Mouse (Mus musculus): ENCODE measurements around the gene Carhsp1.

The Carhsp1 gene

DNA sequence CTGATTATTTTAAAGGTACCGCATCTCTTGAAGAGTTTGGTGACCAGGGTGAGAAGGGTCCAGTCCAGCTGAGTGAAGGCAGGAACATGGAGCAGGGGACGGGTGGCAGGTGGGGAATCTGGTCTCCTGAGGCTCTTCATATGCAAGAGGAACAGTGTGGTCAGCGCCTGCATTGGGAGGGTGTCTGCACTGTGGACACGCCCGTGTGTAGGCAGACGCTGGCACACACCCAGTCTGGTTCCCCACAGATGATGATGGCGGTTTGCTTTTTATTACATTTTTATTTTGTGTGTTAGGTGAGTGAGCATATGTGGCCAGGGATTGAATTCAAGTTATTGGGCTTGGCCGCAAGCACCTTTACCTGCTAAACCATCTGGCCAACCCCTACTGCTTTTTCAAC is 3.6 kb upstream of the Carhsp1 start:
- DNase-seq (ENCODE audit: low spot score), result no peak

DNA sequence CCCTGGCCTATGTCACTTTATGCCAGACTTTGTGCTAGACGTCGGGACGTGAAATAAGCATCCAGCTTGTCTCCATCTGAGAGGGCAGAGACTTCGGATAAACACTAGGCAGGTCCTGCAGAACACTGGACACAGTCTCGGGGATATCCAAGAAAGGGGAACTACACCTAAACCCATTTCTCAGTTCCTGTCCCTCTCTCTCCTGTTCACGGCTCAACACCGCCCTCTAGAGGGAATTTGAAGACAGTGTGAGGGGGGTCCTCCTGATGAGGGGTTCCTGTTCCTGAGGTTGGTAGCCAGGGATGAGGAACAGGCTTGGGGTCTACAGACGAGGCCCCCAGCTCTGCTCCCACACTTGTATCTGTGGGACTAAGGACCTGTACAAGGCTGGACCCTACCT is 2.2 kb upstream of the Carhsp1 start:
- DNase-seq (ENCODE audit: low spot score), result no peak

DNA sequence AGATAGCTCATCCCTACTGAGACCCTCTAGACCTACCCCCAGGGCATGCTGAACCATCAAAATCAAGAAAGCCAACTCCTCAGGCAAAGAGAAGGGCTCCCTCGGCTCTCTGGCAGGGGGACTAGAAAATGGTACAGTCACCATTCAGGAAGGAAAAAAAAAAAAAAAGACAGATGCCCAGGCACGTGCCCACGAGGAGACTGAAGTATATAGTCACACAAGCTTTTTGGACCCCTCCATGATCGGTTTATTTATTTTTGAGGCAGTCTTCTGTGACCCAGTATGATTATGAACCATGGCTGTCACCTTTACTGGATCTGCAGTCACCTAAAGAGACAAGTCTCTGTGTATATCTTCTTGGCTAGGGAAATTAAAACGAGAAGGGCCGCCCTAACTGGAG is 1.4 kb upstream of the Carhsp1 start:
- DNase-seq (ENCODE audit: low spot score), result no peak

DNA sequence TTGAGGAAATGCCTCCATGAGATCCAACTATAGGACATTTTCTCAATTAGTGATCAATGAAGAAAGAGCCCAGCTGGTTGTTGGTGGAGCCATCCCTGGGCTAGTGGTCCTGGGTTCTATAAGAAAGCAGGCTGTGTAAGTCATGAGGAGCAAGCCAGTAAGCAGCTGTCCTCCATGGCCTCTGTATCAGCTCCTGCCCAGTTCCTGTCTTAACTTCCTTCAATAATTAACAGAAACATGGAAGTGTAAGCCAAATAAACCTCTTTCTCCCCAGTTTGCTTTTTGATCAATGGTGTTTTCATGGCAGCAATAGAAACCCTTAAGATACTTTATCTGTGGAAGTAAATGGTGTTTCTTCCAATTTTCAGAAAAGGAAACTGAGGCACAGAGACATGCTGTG is 856 bp upstream of the Carhsp1 start:
- DNase-seq (ENCODE audit: low spot score), result no peak

DNA sequence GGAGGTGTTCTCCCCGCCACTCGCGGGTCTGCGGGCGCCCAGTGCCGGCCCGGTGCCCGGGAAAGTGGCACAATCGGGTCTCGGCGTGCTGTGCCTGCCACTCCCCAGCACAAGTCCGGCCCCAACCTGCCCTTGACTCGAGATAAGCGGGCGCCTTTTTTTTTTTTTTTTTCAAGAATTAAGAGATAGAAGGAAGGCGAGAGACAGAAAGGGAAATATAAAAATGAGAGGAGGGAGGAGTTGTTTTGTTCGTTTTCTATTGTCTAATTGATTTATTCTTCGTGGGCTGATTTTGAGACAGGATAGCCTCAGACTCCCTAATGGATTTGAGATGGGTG is 364 bp upstream of the Carhsp1 start:
- DNase-seq (ENCODE audit: low spot score), result no peak

DNA sequence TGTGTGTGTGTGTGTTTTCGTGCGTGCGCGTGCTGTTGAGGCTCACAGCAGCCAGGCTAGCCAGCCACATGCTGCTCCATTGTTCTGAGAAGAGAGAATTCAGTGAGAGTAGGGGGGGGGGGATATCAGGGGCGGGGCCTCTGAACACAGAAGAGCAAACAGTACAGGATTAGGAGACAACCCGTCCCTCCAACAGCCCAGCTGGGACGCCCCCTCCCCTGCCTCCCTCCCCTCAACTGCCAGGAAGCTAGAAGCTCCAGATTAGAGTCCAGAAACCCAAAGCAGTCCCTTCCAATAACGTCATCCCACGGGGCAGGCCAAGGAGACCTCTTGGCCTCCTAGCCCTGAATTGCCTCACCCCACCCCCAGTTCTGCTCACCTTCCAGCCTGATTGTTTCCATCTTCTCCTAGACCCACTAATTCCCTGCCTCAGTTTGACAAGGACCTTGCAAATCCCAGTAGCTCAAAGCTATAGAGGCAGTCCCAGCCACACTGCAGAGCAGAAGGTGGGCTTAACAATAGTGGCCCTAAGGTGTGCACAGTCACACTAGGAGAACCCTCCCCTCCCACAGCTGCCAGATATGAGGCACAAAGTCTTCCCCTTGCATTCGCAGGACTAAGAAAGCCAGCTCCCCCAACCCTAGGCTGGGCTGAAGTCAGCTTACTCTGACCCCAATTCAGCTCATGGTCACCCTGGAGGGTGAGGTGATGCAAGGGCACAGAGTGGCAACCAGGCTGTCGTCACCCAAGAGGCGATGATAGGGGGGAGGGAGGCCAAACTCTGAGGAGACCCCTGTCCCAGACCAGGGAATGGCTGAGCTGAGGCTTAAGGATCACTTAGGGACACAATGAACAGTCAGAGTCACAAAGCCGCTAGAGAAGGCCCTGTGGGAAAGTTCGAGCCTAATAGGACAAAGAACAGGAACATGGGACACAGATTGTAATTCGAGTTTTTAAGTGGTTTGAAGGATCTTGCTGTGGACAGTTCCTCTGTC is 1.6 kb downstream of the Carhsp1 start:
- DNase-seq (ENCODE audit: low spot score), result no peak

DNA sequence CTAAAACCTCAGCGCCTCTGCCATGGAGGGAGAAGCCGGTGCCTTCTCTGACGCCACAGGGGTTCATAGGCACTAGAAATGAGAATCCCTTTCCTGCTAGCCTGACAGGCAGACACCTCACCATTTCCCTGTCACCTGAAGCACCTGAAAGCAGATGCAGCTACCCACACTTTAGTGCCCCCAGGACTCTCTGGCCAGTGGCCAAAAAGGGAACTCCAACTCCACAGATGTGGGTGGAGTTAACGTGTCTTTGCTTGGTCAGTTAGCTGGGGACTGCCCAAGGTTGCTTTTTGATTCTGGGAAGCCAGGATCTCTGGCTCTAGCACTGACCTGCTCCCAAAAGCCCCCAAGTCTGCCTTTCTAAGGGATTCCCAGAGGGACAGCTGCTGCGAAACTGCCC is 2.5 kb downstream of the Carhsp1 start:
- no peak for DNase-seq (ENCODE audit: low spot score)

DNA sequence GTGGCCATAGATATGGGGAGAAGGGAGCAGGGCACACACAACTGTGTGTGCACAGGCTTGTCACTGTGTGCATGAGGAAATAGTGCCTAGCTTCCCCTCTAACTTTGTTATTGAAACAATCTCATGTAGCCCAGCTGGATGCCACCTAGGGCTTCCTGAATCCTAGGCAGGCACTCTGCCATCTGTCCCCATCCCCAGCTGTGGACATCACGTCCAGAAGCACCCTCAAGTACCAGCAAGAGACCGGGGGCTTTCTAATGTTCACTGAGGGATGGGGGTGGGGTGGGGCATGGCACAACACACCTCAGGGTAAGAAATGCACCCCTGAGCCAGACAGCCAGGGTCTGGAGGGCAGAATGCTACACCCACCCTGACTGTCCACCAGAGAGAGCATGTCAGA is 3.6 kb downstream of the Carhsp1 start:
- no peak for DNase-seq (ENCODE audit: low spot score)

DNA sequence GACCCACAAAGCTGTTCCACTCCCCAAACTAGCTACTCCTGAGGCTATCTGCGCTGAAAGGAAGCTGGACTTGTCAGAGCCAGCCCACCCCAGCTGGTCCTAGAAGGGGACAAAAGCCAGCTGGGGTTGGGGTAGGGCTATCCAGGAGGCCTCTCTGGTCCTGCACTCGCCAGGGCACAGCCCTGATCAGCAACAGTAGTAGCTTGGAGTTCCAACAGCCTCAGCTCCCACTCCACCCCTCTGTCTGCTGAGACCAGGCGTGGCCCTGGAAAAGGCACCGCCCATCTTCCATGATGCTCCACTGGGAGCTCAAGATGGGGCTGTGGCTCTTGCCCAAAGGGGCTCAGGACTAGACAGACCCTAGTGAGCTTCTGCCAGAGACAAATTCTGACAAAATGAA is 4.1 kb downstream of the Carhsp1 start:
- no peak for DNase-seq (ENCODE audit: low spot score)

DNA sequence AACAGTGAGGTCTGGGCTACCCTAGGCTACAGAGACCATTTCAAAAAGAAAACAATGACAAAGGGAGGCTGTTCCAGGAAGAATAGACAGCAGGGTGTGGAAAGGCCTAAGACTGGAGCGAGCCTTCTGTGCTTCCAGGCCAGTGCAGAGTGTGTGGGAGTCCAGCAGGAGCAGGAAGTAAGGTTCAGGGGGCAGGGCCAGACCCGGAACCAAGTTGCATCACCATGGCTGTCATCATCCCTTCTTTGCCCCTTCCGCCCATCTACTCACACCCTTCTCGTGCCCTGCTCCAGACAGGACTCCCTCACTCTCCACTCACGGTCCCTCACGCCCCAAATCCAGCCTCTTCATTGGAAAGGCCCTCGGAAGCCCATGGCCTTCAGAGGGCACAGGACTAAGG is 4.7 kb downstream of the Carhsp1 start:
- no peak for DNase-seq (ENCODE audit: low spot score)

DNA sequence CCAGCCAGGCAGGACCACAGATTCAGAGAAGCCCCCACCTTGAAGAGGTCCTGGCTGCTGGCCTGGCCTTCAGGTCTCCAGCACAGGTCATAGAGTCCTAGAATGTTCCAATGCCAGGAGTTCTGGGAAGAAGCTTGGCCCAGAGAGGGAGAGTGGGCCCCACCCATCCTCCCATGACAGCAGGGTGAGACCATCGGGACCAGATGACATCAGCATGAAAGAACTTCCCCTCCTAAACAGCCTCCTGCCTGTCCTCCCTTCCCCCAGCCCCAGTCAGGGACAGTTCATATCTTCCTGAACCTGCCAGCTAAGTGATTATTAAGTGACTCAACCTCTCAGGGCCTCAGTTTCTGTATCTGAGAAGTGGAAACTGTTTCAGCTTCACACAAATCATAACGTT is 5.5 kb downstream of the Carhsp1 start:
- no peak for DNase-seq (ENCODE audit: low spot score)

DNA sequence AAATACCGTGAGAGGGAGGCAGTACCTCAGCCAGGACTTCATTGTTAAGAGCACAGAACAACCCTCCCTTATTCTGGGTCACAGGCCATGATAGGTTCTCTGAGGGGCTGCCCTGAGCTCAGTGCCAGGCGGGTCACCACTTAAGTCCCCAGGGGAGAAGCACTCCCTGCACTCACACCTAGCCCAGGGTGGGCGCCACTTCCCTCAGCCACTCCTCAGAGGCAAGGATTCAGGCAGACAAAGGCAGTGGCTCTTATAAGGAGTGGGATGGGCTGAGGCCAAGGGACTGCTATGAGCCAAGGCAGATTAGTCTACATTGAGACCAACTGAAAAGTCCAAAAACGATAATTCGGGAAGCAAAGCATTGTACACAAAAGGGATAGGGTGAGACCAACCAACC is 6.6 kb downstream of the Carhsp1 start:
- no peak for DNase-seq (ENCODE audit: low spot score)

DNA sequence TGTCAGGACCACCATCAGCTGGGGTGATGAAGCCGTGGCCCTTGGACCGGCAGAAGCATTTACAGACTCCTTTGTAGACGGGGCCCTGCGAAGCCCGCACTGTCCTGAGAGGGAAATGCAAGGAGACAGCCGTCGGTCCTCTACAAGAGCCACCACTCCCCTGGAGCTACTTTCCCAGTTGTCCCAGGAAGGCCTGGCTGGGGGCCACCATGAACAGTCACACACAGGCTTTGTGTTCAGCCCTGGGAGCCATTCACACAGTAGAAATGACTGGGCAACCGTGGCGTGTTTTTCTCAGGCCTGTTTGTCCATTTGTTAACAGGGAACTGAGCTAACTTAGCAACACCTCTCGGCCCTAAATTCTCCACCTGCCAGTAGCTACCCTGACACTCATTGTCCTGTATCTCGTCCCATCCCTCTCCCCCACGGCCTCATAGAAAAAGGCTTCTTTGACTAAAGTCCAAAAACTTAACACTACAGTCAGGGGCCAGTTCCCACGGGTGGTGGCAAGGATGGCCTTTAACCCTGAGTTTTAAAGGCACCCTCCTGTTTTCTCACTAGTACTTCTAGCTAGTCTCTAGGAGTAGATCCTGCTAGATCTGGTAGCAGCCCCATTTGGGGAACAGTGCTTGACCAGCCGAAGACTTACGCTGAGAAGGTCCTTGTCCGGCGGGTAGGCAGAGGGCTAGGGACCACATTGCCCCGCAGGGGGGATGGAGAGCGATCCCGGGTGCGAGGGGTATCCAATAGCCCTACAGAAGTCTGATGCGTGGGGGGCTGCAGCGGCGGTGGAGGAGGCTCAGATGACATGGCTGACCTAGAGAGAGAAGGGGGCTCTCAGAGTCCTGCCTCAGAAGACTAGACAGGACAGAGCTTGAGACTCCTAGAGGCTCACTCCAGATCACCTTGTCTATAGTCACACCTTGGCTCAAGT is 8.1 kb downstream of the Carhsp1 start:
- no peak for DNase-seq (ENCODE audit: low spot score)

DNA sequence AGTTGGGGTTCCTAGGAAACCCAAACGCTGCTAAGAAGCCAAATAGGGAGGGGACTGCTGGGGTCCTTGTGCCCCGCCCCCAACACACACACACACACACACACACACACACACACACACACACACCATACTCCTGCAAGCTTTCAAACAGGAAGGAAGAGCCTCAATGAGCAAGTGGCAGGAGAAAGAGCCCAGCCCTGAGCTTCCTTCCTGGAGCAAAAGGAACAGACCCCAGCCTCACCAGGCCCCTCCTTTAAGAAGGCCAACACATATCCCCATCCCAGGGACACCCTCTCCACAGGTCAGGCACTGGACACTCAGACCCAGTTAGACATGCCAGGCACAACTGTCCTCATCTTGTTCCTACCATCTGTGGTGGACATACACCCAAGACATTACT is 8.9 kb downstream of the Carhsp1 start:
- no peak for DNase-seq (ENCODE audit: low spot score)

DNA sequence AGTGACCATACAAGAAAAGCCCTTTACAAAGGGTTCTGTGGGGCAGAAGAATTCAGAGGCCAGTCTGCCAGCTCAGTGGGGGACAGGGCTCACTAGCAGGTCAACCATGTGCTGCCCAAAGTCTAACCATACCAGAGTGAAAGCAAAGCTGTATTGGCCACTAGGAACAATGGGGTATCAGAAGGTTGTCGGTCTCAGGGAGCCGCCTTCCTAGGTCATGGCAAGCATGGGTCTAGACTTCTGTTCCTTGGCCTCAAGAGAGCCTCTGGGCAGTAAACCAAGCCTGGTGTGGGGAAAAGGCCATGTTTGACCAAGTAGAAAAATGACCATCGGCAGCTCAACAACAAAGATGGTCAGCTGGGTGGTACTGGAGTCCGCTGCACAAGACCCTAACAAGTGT is 13.2 kb downstream of the Carhsp1 start:
- DNase-seq (ENCODE audit: low spot score), result no peak

DNA sequence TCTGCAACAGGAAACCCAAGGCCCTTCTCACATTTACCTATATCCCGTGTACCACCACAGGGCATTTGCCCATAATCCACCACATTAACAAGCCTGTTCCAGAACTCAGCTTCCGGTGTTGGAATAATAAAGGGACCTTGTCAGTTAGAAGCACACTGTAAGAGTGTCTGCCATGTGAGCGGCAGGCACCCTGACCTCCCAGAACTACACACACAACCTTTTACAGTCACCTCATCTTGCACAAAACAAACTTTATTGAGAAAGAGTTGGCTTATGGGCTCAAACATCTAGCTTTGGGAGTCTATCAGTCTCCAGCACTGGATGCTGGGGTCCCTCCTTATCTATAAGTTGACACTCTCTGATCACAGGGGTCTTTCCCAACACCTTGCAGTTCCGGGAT is 13.6 kb downstream of the Carhsp1 start:
- DNase-seq (ENCODE audit: low spot score), result no peak

DNA sequence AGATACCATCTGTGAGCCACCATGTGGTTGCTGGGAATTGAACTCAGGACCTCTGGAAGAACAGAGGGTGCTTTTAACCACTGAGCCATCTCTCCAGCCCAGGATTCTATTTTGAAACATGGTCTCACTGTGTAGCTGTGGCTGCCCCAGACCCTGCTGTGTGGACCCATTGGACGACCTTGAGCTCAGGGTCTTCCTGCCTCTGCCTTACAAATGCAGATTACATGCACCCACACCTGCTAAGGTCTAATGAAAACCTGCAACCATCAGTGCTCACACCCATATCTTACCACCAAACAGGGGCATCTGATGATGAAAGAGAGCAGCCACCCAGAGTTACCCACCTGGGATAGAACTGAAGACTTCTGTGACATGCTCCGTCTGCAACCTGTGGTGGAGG is 15.7 kb downstream of the Carhsp1 start:
- DNase-seq (ENCODE audit: low spot score), result no peak

DNA sequence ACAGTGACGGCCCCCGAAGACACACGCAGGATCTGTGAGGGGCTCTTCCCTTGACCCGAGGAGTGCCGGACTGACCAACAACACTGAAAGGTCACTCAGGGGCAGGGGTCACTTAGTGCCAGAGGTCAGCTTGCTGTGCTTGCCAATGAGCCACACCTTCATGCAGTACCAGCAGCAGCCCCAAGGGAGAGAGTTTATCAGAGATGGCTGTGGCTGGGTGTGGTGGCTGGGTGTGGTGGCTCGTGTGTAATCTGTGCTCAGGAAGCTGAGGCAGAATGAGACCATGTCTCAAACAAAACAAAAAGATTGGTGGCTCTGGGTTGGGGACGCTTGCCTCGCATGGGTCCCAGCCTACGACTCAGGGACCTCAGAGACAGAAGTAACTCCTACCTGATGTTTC is 16.4 kb downstream of the Carhsp1 start:
- DNase-seq (ENCODE audit: low spot score), result no peak

DNA sequence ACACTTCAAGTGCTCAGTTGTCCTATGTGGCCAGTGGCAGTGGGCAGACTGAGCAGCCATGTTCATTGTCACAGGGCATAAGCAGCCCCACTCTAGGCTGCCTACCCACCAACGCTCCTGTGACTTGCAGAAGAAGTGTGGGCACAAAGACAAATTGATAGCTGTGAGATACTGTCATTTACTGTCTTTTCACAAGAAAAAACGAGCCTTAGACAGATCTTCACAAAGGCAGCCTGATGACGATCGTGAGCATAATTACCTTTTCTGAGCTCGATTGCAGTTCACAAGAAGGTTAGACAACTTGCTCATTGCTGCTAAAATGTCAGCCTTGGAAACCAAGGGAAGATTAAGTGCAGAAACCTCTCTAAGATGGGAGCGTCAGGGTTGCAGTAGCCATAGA is 16.8 kb downstream of the Carhsp1 start:
- DNase-seq (ENCODE audit: low spot score), result no peak

DNA sequence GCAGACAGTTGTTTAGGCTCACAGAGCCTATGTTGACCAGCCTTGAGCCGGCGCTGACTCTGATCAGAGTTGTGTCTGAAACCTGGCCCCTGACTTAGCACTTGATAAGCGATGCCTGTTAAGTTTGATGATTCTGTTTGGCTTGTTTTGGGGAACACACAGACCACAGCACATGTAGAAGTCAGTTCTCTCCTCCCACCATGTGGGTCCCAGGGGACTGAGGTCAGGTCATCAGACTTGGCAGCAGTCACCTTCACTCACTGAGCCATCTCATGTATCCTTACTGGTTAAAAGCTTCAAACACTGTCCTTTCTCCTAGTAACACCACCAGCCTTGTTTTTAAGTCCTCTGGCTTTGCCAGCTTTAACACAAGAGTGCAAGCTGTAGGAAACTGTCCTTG is 21.9 kb downstream of the Carhsp1 start:
- DNase-seq (ENCODE audit: low spot score), result no peak

DNA sequence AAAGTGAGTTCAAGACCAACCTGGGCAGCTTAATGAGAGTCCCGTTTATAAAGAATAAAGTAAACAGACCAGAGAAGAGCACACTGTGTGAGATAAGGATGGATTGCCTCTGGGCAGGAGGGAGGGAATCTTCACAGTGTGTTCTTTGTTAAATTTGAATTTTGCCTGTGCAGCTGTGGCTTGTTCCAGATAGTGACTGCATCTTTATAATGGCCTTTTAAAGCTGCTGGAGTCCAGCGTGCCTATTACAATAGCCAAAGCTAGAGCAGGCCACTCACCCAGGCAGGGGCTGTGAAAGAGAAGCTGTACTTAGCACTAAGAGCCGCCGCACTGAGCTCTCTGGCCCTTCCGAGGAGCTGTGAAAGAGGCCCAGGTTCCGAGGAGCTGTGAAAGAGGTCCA is 26.4 kb downstream of the Carhsp1 start:
- no peak for DNase-seq (ENCODE audit: low spot score)

DNA sequence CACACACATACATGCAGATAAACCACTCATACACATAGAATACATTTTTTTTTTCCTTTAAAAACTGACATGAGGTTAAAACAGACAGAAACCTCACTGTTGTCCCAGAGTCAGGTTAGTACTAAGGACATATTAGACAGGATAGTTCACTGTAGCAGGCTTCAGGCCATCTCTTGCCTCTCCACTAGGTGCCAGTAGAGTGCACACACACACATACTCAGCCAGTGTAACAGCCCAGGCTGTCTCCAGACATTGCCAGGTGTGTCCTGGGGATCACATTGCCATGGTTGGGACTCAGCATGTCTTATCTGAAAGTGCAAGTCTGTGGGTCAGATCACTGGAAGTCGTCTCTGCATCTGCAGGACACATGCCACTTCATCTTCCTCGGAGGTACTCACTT is 28.1 kb downstream of the Carhsp1 start:
- DNase-seq (ENCODE audit: low spot score), result peak; percentile 50
